Mouse (Mus musculus) CH12.LX (cell line): Measurements from ENCODE around the gene Vamp2. TPM values are rescaled to one million over a fixed set of nuclear protein-coding genes. Genes with fewer than 3 reads are reported as not detected.
A peak's percentile ranks its signal among the peaks of the same experiment; 100 is the strongest.

Experiments used
- DNase-seq: peaks from one replicate; pipeline ENCODE4 v3.0.0-alpha.2; 2013; ENCODE audit errors: extremely low read depth
- H3K27ac ChIP-seq: 2 replicates; pipeline ENCODE4 v1.5.1; 2012; ENCODE audit warnings: low read depth, mild to moderate bottlenecking, control low read depth, moderate library complexity; ENCODE audit not compliant: insufficient read depth
- H3K27me3 ChIP-seq: replicated peaks from 2 replicates; pipeline ENCODE3; 2012; ENCODE audit warnings: inconsistent platforms
- H3K36me3 ChIP-seq, 2 experiments: replicated peaks in 1 of 2; 2 replicates each; pipeline versions ENCODE3 to v1.6.1; 2012; ENCODE audit warnings: inconsistent platforms in 1 of 2, low read length in 1 of 2, mild to moderate bottlenecking in 1 of 2, mixed read lengths in 1 of 2, moderate library complexity in 1 of 2; ENCODE audit not compliant: control insufficient read depth in 1 of 2, insufficient read depth in 1 of 2
- H3K4me1 ChIP-seq, 2 experiments: 2 replicates each; pipeline ENCODE4 v1.6.1; 2012; ENCODE audit warnings: inconsistent platforms in 1 of 2, moderate library complexity in 1 of 2; ENCODE audit not compliant: insufficient read depth in 2 of 2, control insufficient read depth in 1 of 2
- H3K4me2 ChIP-seq: 2 replicates; pipeline ENCODE4 v1.6.1; 2012; ENCODE audit warnings: low read depth, mild to moderate bottlenecking, control low read depth; ENCODE audit not compliant: poor library complexity, insufficient read depth, severe bottlenecking
- H3K4me3 ChIP-seq, 3 experiments: fragments of 150-350 bp in 1 of 3; sonication (generic) in 1 of 3; replicated peaks in 1 of 3; 2 replicates each; pipeline versions ENCODE3 to v1.5.1; 2011 to 2012; ENCODE audit warnings: low read depth in 2 of 3, low read length in 2 of 3, mild to moderate bottlenecking in 2 of 3, moderate library complexity in 2 of 3, control low read depth in 1 of 3, improper control_type of control experiment in 1 of 3, inconsistent platforms in 1 of 3, mixed read lengths in 1 of 3; ENCODE audit not compliant: poor library complexity in 1 of 3
- H3K79me2 ChIP-seq: replicated peaks from 2 replicates; pipeline ENCODE4 v1.6.1; 2012; ENCODE audit warnings: mild to moderate bottlenecking, moderate library complexity; ENCODE audit not compliant: control insufficient read depth, poor library complexity, insufficient read depth, severe bottlenecking; ENCODE audit errors: extremely low read depth
- H3K9ac ChIP-seq: 2 replicates; pipeline ENCODE4 v1.6.1; 2012; ENCODE audit warnings: low read depth, mild to moderate bottlenecking, control low read depth, moderate library complexity; ENCODE audit not compliant: insufficient read depth
- H3K9me3 ChIP-seq: replicated peaks from 2 replicates; pipeline ENCODE3; 2012; ENCODE audit warnings: low read length, inconsistent platforms, mixed read lengths
- BHLHE40 ChIP-seq: IDR thresholded peaks from 2 replicates; pipeline ENCODE4 v1.6.1; 2011; ENCODE audit warnings: mild to moderate bottlenecking, low read depth, low read length, improper control_type of control experiment
- CTCF ChIP-seq, 2 experiments: IDR thresholded peaks in 1 of 2; conservative IDR thresholded peaks in 1 of 2; 2 replicates each; pipeline ENCODE4 v1.5.1; 2011 to 2012; ENCODE audit warnings: low read depth in 2 of 2, low read length in 2 of 2, improper control_type of control experiment in 1 of 2, inconsistent platforms in 1 of 2, mild to moderate bottlenecking in 1 of 2, moderate library complexity in 1 of 2
- EP300 ChIP-seq: IDR thresholded peaks from 2 replicates; pipeline ENCODE4 v1.6.1; 2011; ENCODE audit warnings: low read length, improper control_type of control experiment
- GABPA ChIP-seq: IDR thresholded peaks from 2 replicates; pipeline ENCODE4 v1.6.1; 2012; ENCODE audit warnings: low read depth, low read length, improper control_type of control experiment, inconsistent platforms; ENCODE audit not compliant: insufficient replicate concordance
- JUN ChIP-seq: IDR thresholded peaks from 2 replicates; pipeline ENCODE4 v1.6.1; 2011; ENCODE audit warnings: low read depth, mild to moderate bottlenecking, low read length, improper control_type of control experiment, moderate library complexity; ENCODE audit not compliant: insufficient read depth
- MAFK ChIP-seq: IDR thresholded peaks from 2 replicates; pipeline ENCODE4 v1.6.1; 2011; ENCODE audit warnings: low read length, improper control_type of control experiment; ENCODE audit not compliant: insufficient replicate concordance
- MXI1 ChIP-seq: IDR thresholded peaks from 2 replicates; pipeline ENCODE4 v1.6.1; 2011; ENCODE audit warnings: mild to moderate bottlenecking, low read depth, low read length, improper control_type of control experiment
- MYC ChIP-seq: IDR thresholded peaks from 2 replicates; pipeline ENCODE4 v1.6.1; 2011; ENCODE audit warnings: low read depth, mild to moderate bottlenecking, improper control_type of control experiment, low read length
- PAX5 ChIP-seq: IDR thresholded peaks from 2 replicates; pipeline ENCODE4 v1.6.1; 2012; ENCODE audit warnings: low read length, inconsistent platforms, mixed read lengths
- RAD21 ChIP-seq: IDR thresholded peaks from 2 replicates; pipeline ENCODE4 v1.6.1; 2011; ENCODE audit warnings: low read depth, mild to moderate bottlenecking, low read length, improper control_type of control experiment, moderate library complexity
- SIN3A ChIP-seq: IDR thresholded peaks from 2 replicates; pipeline ENCODE4 v1.6.1; 2012; ENCODE audit warnings: low read length, improper control_type of control experiment, inconsistent platforms
- SMC3 ChIP-seq: IDR thresholded peaks from 2 replicates; pipeline ENCODE4 v1.6.1; 2011; ENCODE audit warnings: low read depth, low read length, improper control_type of control experiment
- TBP ChIP-seq: conservative IDR thresholded peaks from 2 replicates; pipeline ENCODE4 v1.6.1; 2011; ENCODE audit warnings: low read depth, low read length, improper control_type of control experiment
- USF2 ChIP-seq: conservative IDR thresholded peaks from 2 replicates; pipeline ENCODE4 v1.6.1; 2011; ENCODE audit warnings: low read depth, low read length, improper control_type of control experiment
- ZNF384 ChIP-seq: IDR thresholded peaks from 2 replicates; pipeline ENCODE4 v1.6.1; 2012; ENCODE audit warnings: low read depth, low read length, improper control_type of control experiment, inconsistent platforms
- dilution Hi-C: fragments of 300-500 bp; cut with MboI; formaldehyde crosslinking; loops from 2 replicates; pipeline ENCODE4 v1.14.3; 2020; ENCODE audit warnings: low sequenced_read_pairs; ENCODE audit not compliant: extremely low pct_unique_long_range_greater_than_20kb, extremely low pct_ligation_motif_present
- in situ Hi-C: fragments of 300-500 bp; cut with MboI; formaldehyde crosslinking; loops from 3 replicates; pipeline ENCODE4 v1.14.3; 2019; ENCODE audit warnings: low sequenced_read_pairs, low pct_ligation_motif_present, low pct_unique_long_range_greater_than_20kb, mixed read lengths
- polyA plus RNA-seq: library from polyadenylated mRNA; unstranded; fragments of >175 nt; gene quantifications from 2 replicates; pipeline ENCODE4 v1.2.1, GENCODE M21; 2012; ENCODE audit warnings: low read depth; ENCODE audit not compliant: insufficient read length
- total RNA-seq, 2 experiments: library from RNA; depleted of rRNA; stranded (reverse); fragments of 300-350 nt in 1 of 2; fragments of >200 nt in 1 of 2; gene quantifications; 2 replicates each; pipeline ENCODE4 v1.2.3; 2012 to 2014

Vamp2 gene
- total and polyA plus RNA-seq, 3 experiments: 1.3 to 26.0 (median 8.2) TPM

GRCm38 (mm10) chr11:69075764-69076479, 12.4 kb upstream of the Vamp2 start (continued):
- TF ChIP-seq ZNF384 (peak; percentile 46; the same call in 1 of the 2 replicates), SMC3 (no peak), EP300 (no peak), JUN (no peak), CTCF (conservative IDR thresholded peaks at IDR 0.05 in 1 of 2, IDR thresholded peaks at IDR 0.05 in 1 of 2; ENCODE audit: low read depth in 2 of 2, low read length in 2 of 2) (no peak), BHLHE40 (no peak), SIN3A (no peak)

GRCm38 (mm10) chr11:69076572-69076971, 11.7 kb upstream of the Vamp2 start:
- Histone ChIP-seq H3K4me2 (no peak overlapping the region), H3K9ac (no peak overlapping the region), H3K4me3 (no peak overlapping the region), H3K79me2 (no peaks in the 10 kb centered on the region)
- in situ Hi-C loops: loop anchor here (25.0 kb wide), 1 partner anchor 936 kb away; the partner anchor contains the start of genes Acadvl, Dlg4 and Dvl2
- no peak for DNase-seq
- TF ChIP-seq SMC3 (no peak), MYC (no peak), RAD21 (no peak), MAFK (no peak), PAX5 (no peak), CTCF (conservative IDR thresholded peaks at IDR 0.05 in 1 of 2, IDR thresholded peaks at IDR 0.05 in 1 of 2; ENCODE audit: low read depth in 2 of 2, low read length in 2 of 2) (no peak), JUN (no peak)
- TF ChIP-seq, all 38 proteins: peak for 0
- Histone ChIP-seq H3K4me1 (peaks cover 27 to 69% of the 10 kb centered on the region in 2 experiments), H3K36me3 (no peaks in the 10 kb centered on the region), H3K27me3 (peaks cover 2% of the 10 kb centered on the region), H3K9me3 (no peaks in the 10 kb centered on the region), H3K27ac (no peak overlapping the region)
- dilution Hi-C loops: no loop called here

GRCm38 (mm10) chr11:69077316-69077715, 11.0 kb upstream of the Vamp2 start:
- Histone ChIP-seq H3K4me3 (no peak overlapping the region), H3K79me2 (no peaks in the 10 kb centered on the region), H3K36me3 (no peaks in the 10 kb centered on the region), H3K9ac (no peak overlapping the region), H3K27ac (no peak overlapping the region), H3K4me2 (no peak overlapping the region), H3K9me3 (no peaks in the 10 kb centered on the region), H3K4me1 (peaks cover 25 to 63% of the 10 kb centered on the region in 2 experiments), H3K27me3 (peaks cover 7% of the 10 kb centered on the region)
- in situ Hi-C loops: loop anchor here (25.0 kb wide), 1 partner anchor 935 kb away; the partner anchor contains the start of genes Acadvl, Dlg4 and Dvl2
- TF ChIP-seq MYC (no peak), GABPA (no peak), USF2 (no peak), BHLHE40 (no peak), EP300 (no peak), MXI1 (no peak), TBP (no peak), JUN (no peak)
- no peak for DNase-seq
- dilution Hi-C loops: no loop called here
